ENCODE assay signal across 8 mouse cellular contexts in the genomic region with DNA sequence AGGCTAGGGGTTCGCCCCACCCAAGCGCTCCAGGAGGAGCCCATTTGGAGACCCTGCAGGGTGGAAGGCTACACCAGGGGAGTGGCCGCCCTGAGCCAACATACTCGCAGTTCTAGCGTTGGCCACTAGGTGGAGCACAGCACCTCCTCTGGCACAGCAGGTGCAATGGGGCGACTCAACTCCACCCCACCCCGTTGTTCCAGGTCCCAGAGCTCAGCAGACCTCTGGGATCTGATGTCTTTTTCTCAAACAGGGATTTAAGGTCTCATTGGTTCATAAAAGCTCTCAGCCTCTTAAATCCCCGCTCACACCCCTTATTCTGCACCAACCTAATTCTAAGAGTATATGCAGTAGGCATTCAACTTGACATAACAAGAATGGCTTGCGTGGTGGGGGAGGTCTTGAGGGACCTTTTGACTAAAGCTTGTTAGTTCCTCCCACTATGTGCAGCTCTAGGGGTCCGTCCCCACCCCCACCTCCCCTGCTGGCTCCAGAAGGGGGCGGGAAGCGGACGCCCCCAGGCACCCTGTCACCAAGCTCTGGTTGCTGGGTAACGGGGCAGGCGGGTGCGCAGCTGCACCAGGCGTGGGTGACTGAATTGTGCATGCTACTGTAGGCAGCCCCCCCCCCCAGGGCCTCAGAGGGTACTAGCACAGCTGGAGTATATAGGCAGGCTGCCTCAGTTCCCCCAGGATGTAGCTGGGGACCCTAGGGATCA. TPM values are rescaled to one million over a fixed set of nuclear protein-coding genes. Genes with fewer than 3 reads are reported as not detected.
A peak's percentile ranks its signal among the peaks of the same experiment; 100 is the strongest.
DNase-seq lines count a peak whose midpoint lies in the region; ATAC-seq lines count a peak whose summit lies in the region.

No protein-coding gene starts in this region.

- no peak overlapping the region for H3K9ac ChIP-seq in liver, embryonic 11.5 days (ENCODE audit: low read depth, low read length)
- no peak overlapping the region for H3K9ac ChIP-seq in stomach, embryonic 14.5 days (replicated peaks; ENCODE audit: low read depth, low read length)

- DNase-seq in 416B (ENCODE audit: low read depth): peak; percentile 73
- DNase-seq in adrenal gland, postnatal 10 days: peak; percentile 92
- peak; percentile 86 for DNase-seq in embryo, embryonic 9.5 days (ENCODE audit: extremely low spot score)
- DNase-seq in gastrocnemius, postnatal 4 days (ENCODE audit: low spot score in 2 of 2): peak; percentile 75 to 82
- DNase-seq in kidney, adult 8-10 months: peak; percentile 68 to 88
- peak; percentile 82 for DNase-seq in liver, embryonic 11.5 days (ENCODE audit: low spot score)
- DNase-seq in natural killer cell, adult 2 months (ENCODE audit: low spot score in 2 of 2): peak; percentile 76 to 87

- peaks cover 37% of the 10 kb centered on the region for H3K4me1 ChIP-seq in liver, embryonic 11.5 days (replicated peaks; ENCODE audit: control insufficient read depth, insufficient read depth, low read length)
- H3K4me1 ChIP-seq in stomach, embryonic 14.5 days (ENCODE audit: control insufficient read depth, insufficient read depth, low read length): peaks cover 19% of the 10 kb centered on the region

- H3K9me3 ChIP-seq in liver, embryonic 11.5 days (ENCODE audit: control insufficient read depth, low read length): no peaks in the 10 kb centered on the region
- no peaks in the 10 kb centered on the region for H3K9me3 ChIP-seq in stomach, embryonic 14.5 days (ENCODE audit: control insufficient read depth, low read depth, low read length)

- WGBS in liver, embryonic 11.5 days: 36% methylated on average over 17 of the region's 17 CpGs
- WGBS in stomach, embryonic 14.5 days: 26% methylated on average over 17 of the region's 17 CpGs

- peak; percentile 29; the same call in 1 of the 2 replicates for ATAC-seq in liver, embryonic 11.5 days (replicated peaks; ENCODE audit: low FRiP score)
- peak; percentile 60; the same call in 1 of the 2 replicates for ATAC-seq in stomach, embryonic 14.5 days (ENCODE audit: insufficient number of reproducible peaks, insufficient read depth, low FRiP score, low read depth)

- peaks cover 6% of the 10 kb centered on the region for H3K36me3 ChIP-seq in liver, embryonic 11.5 days (ENCODE audit: control insufficient read depth, insufficient read depth, low read length)
- H3K36me3 ChIP-seq in stomach, embryonic 14.5 days (ENCODE audit: control insufficient read depth, insufficient read depth, low read length): peaks cover 11% of the 10 kb centered on the region

- H3K27me3 ChIP-seq in liver, embryonic 11.5 days (replicated peaks; ENCODE audit: control insufficient read depth, insufficient read depth, low read length): no peaks in the 10 kb centered on the region
- H3K27me3 ChIP-seq in stomach, embryonic 14.5 days (ENCODE audit: control insufficient read depth, insufficient read depth, low read length): no peaks in the 10 kb centered on the region

- no peak overlapping the region for H3K27ac ChIP-seq in liver, embryonic 11.5 days (ENCODE audit: low read depth, low read length)
- 0 out of 2 replicates have a peak overlapping the region, but pooled peaks have one; percentile 10 for H3K27ac ChIP-seq in stomach, embryonic 14.5 days (ENCODE audit: low read length)

- H3K4me2 ChIP-seq in liver, embryonic 11.5 days: no peak overlapping the region
- H3K4me2 ChIP-seq in stomach, embryonic 14.5 days (replicated peaks; ENCODE audit: low read depth, low read length): no peak overlapping the region

- H3K4me3 ChIP-seq in liver, embryonic 11.5 days (ENCODE audit: low read depth, low read length): no peak overlapping the region
- no peak overlapping the region for H3K4me3 ChIP-seq in stomach, embryonic 14.5 days (ENCODE audit: low read depth, low read length)

RNA-seq across cellular contexts. Expression of a gene that starts 5.2 kb away (rescaled TPM):
- total RNA-seq in adrenal gland, postnatal 10 days (2021): 10 to 100 TPM; 31.9 to 44.5 TPM
- 10 to 100 TPM; 22.0 to 24.9 TPM for total RNA-seq in gastrocnemius, postnatal 4 days (2021)
- 31.8 and 33.4 TPM in 2 replicates for polyA plus RNA-seq in liver, embryonic 11.5 days (2014; fragmentation: Nextera tagmentation; extraction: Ambion mirVana)
- polyA plus RNA-seq in stomach, embryonic 14.5 days (2014; fragmentation: Nextera tagmentation; extraction: Ambion mirVana): 22.9 and 24.3 TPM in 2 replicates

RNA-seq across cellular contexts. Expression of a gene that starts 10.6 kb away (rescaled TPM):
- 10 to 100 TPM; 12.4 to 14.1 TPM for total RNA-seq in adrenal gland, postnatal 10 days (2021)
- 1 to 10 TPM; 7.5 to 8.5 TPM for total RNA-seq in gastrocnemius, postnatal 4 days (2021)
- 10.0 and 11.4 TPM in 2 replicates for polyA plus RNA-seq in liver, embryonic 11.5 days (2014; fragmentation: Nextera tagmentation; extraction: Ambion mirVana)
- polyA plus RNA-seq in stomach, embryonic 14.5 days (2014; fragmentation: Nextera tagmentation; extraction: Ambion mirVana): 8.1 and 8.4 TPM in 2 replicates

RNA-seq across cellular contexts. Expression of a gene that starts 23.6 kb away (rescaled TPM):
- total RNA-seq in adrenal gland, postnatal 10 days (2021): 100 to 1,000 TPM; 108 to 113 TPM
- total RNA-seq in gastrocnemius, postnatal 4 days (2021): 10 to 100 TPM; 79.7 to 81.6 TPM
- polyA plus RNA-seq in liver, embryonic 11.5 days (2014; fragmentation: Nextera tagmentation; extraction: Ambion mirVana): 89.7 and 96.5 TPM in 2 replicates
- polyA plus RNA-seq in stomach, embryonic 14.5 days (2014; fragmentation: Nextera tagmentation; extraction: Ambion mirVana): 89.7 and 104 TPM in 2 replicates

RNA-seq across cellular contexts. Expression of a gene that starts 27.6 kb away (rescaled TPM):
- total RNA-seq in adrenal gland, postnatal 10 days (2021): under 1 TPM; 0.27 to 0.36 TPM
- under 1 TPM; 0.05 TPM for total RNA-seq in gastrocnemius, postnatal 4 days (2021)
- 0.12 and 0.23 TPM in 2 replicates for polyA plus RNA-seq in liver, embryonic 11.5 days (2014; fragmentation: Nextera tagmentation; extraction: Ambion mirVana)
- polyA plus RNA-seq in stomach, embryonic 14.5 days (2014; fragmentation: Nextera tagmentation; extraction: Ambion mirVana): 0.11 and 0.25 TPM in 2 replicates

RNA-seq across cellular contexts. Expression of a gene that starts 36.1 kb away (rescaled TPM):
- 10 to 100 TPM; 41.8 to 42.3 TPM for total RNA-seq in adrenal gland, postnatal 10 days (2021)
- 10 to 100 TPM; 27.4 to 27.9 TPM for total RNA-seq in gastrocnemius, postnatal 4 days (2021)
- polyA plus RNA-seq in liver, embryonic 11.5 days (2014; fragmentation: Nextera tagmentation; extraction: Ambion mirVana): 93.9 and 94.3 TPM in 2 replicates
- 95.9 and 106 TPM in 2 replicates for polyA plus RNA-seq in stomach, embryonic 14.5 days (2014; fragmentation: Nextera tagmentation; extraction: Ambion mirVana)
